Mouse (Mus musculus): ENCODE data around the gene Nat8. TPM values are rescaled to one million over a fixed set of nuclear protein-coding genes. Genes with fewer than 3 reads are reported as not detected.
"Not testable (repeated sequence)": the region's sequence is repeated elsewhere in the genome, so short reads cannot be mapped to it uniquely, and the experiment has no call there.

The Nat8 gene
- polyA plus RNA-seq, 1 experiment from 2014 or later: not detected

GRCm38 (mm10) chr6:85825886-85826285 lies 6.0 kb downstream of the Nat8 start:
- Histone ChIP-seq H3K27me3 (ENCODE audit: insufficient read depth, low read length) (no peaks in the 10 kb centered on the region), H3K4me3 (ENCODE audit: low read depth, low read length) (no peak overlapping the region), H3K9ac (replicated peaks) (no peak overlapping the region), H3K4me1 (ENCODE audit: insufficient read depth) (no peaks in the 10 kb centered on the region), H3K27ac (ENCODE audit: low read depth) (no peak overlapping the region), H3K36me3 (replicated peaks; ENCODE audit: insufficient read depth, low read length) (no peaks in the 10 kb centered on the region), H3K9me3 (ENCODE audit: low read length) (no peaks in the 10 kb centered on the region), H3K4me2 (ENCODE audit: low read depth, low read length) (no peak overlapping the region)
- WGBS (ENCODE audit: insufficient replicate concordance): 64% methylated on average over 2 of the region's 2 CpGs
- no peak for ATAC-seq
- DNase-seq: no peak
- TF ChIP-seq CTCF (IDR thresholded peaks at IDR 0.05; ENCODE audit: low read depth): no peak
- TF ChIP-seq EP300 (IDR thresholded peaks at IDR 0.05; ENCODE audit: low read depth): no peak

GRCm38 (mm10) chr6:85823382-85824090 lies 8.3 kb downstream of the Nat8 start:
- no peaks in the 10 kb centered on the region for H3K36me3 ChIP-seq (replicated peaks; ENCODE audit: insufficient read depth, low read length)
- no peak overlapping the region for H3K9ac ChIP-seq (replicated peaks)
- 80% methylated on average over 1 of the region's 1 CpGs for WGBS (ENCODE audit: insufficient replicate concordance)
- no peak overlapping the region for H3K4me3 ChIP-seq (ENCODE audit: low read depth, low read length)
- DNase-seq (no peak), ATAC-seq (no peak)
- H3K4me1 ChIP-seq (ENCODE audit: insufficient read depth): no peaks in the 10 kb centered on the region
- TF ChIP-seq EP300 (IDR thresholded peaks at IDR 0.05; ENCODE audit: low read depth) (no peak), CTCF (IDR thresholded peaks at IDR 0.05; ENCODE audit: low read depth) (no peak)
- no peaks in the 10 kb centered on the region for H3K27me3 ChIP-seq (ENCODE audit: insufficient read depth, low read length)
- no peaks in the 10 kb centered on the region for H3K9me3 ChIP-seq (ENCODE audit: low read length)
- no peak overlapping the region for H3K27ac ChIP-seq (ENCODE audit: low read depth)
- H3K4me2 ChIP-seq (ENCODE audit: low read depth, low read length): no peak overlapping the region

GRCm38 (mm10) chr6:85822286-85822685 lies 9.6 kb downstream of the Nat8 start:
- DNase-seq (no peak), ATAC-seq (no peak)
- no peak overlapping the region for H3K4me3 ChIP-seq (ENCODE audit: low read depth, low read length)
- H3K9ac ChIP-seq (replicated peaks): no peak overlapping the region
- WGBS (ENCODE audit: insufficient replicate concordance): 72% methylated on average over 4 of the region's 4 CpGs
- H3K36me3 ChIP-seq (replicated peaks; ENCODE audit: insufficient read depth, low read length): no peaks in the 10 kb centered on the region
- H3K27ac ChIP-seq (ENCODE audit: low read depth): no peak overlapping the region
- TF ChIP-seq EP300 (IDR thresholded peaks at IDR 0.05; ENCODE audit: low read depth) (no peak), CTCF (IDR thresholded peaks at IDR 0.05; ENCODE audit: low read depth) (no peak)
- H3K9me3 ChIP-seq (ENCODE audit: low read length): no peaks in the 10 kb centered on the region
- no peaks in the 10 kb centered on the region for H3K27me3 ChIP-seq (ENCODE audit: insufficient read depth, low read length)
- no peaks in the 10 kb centered on the region for H3K4me1 ChIP-seq (ENCODE audit: insufficient read depth)
- no peak overlapping the region for H3K4me2 ChIP-seq (ENCODE audit: low read depth, low read length)

GRCm38 (mm10) chr6:85820837-85821236 lies 11.0 kb downstream of the Nat8 start, which contains the start of the genes Nat8f6 and Nat8f5:
Nat8f6 (minus strand) TSS chr6:85820954.
Nat8f5 (minus strand) TSS chr6:85820972.
- 64% methylated on average over 5 of the region's 5 CpGs for WGBS (ENCODE audit: insufficient replicate concordance)
- H3K4me1 ChIP-seq (ENCODE audit: insufficient read depth): no peaks in the 10 kb centered on the region
- no peak for ATAC-seq
- no peaks in the 10 kb centered on the region for H3K36me3 ChIP-seq (replicated peaks; ENCODE audit: insufficient read depth, low read length)
- no peak within 1 kb of the TSS for H3K4me2 ChIP-seq (ENCODE audit: low read depth, low read length)
- TF ChIP-seq CTCF (IDR thresholded peaks at IDR 0.05; ENCODE audit: low read depth) (no peak), EP300 (IDR thresholded peaks at IDR 0.05; ENCODE audit: low read depth) (no peak)
- H3K27ac ChIP-seq (ENCODE audit: low read depth): no peak within 1 kb of the TSS
- no peak within 1 kb of the TSS for H3K4me3 ChIP-seq (ENCODE audit: low read depth, low read length)
- H3K9me3 ChIP-seq (ENCODE audit: low read length): no peaks in the 10 kb centered on the region
- no peak within 1 kb of the TSS for H3K9ac ChIP-seq (replicated peaks)
- no peaks in the 10 kb centered on the region for H3K27me3 ChIP-seq (ENCODE audit: insufficient read depth, low read length)
- DNase-seq: no peak

GRCm38 (mm10) chr6:85818338-85818737 lies 13.5 kb downstream of the Nat8 start:
- DNase-seq: no peak
- Histone ChIP-seq H3K4me2 (ENCODE audit: low read depth, low read length) (no peak overlapping the region), H3K9me3 (ENCODE audit: low read length) (no peaks in the 10 kb centered on the region), H3K27ac (ENCODE audit: low read depth) (no peak overlapping the region), H3K4me1 (ENCODE audit: insufficient read depth) (no peaks in the 10 kb centered on the region), H3K4me3 (ENCODE audit: low read depth, low read length) (no peak overlapping the region), H3K27me3 (ENCODE audit: insufficient read depth, low read length) (no peaks in the 10 kb centered on the region), H3K36me3 (replicated peaks; ENCODE audit: insufficient read depth, low read length) (no peaks in the 10 kb centered on the region), H3K9ac (replicated peaks) (no peak overlapping the region)
- WGBS (ENCODE audit: insufficient replicate concordance): 59% methylated on average over 1 of the region's 1 CpGs
- TF ChIP-seq EP300 (IDR thresholded peaks at IDR 0.05; ENCODE audit: low read depth) (no peak), CTCF (IDR thresholded peaks at IDR 0.05; ENCODE audit: low read depth) (no peak)
- no peak for ATAC-seq

- ATAC-seq (no peak), DNase-seq (no peak)
- 76% methylated on average over 2 of the region's 2 CpGs for WGBS (ENCODE audit: insufficient replicate concordance)
- Histone ChIP-seq H3K4me2 (ENCODE audit: low read depth, low read length) (no peak overlapping the region), H3K9ac (replicated peaks) (no peak overlapping the region), H3K27me3 (ENCODE audit: insufficient read depth, low read length) (no peaks in the 10 kb centered on the region), H3K36me3 (replicated peaks; ENCODE audit: insufficient read depth, low read length) (no peaks in the 10 kb centered on the region), H3K4me1 (ENCODE audit: insufficient read depth) (no peaks in the 10 kb centered on the region), H3K27ac (ENCODE audit: low read depth) (no peak overlapping the region), H3K4me3 (ENCODE audit: low read depth, low read length) (no peak overlapping the region), H3K9me3 (ENCODE audit: low read length) (no peaks in the 10 kb centered on the region)
- no peak for TF ChIP-seq CTCF (IDR thresholded peaks at IDR 0.05; ENCODE audit: low read depth)
- no peak for TF ChIP-seq EP300 (IDR thresholded peaks at IDR 0.05; ENCODE audit: low read depth)
These were observed 18.5 kb downstream of the Nat8 start for GRCm38 (mm10) chr6:85813339-85813738.

GRCm38 (mm10) chr6:85810942-85811537 lies 20.8 kb downstream of the Nat8 start:
- not testable (repeated sequence) for H3K27ac ChIP-seq (ENCODE audit: low read depth); H3K27me3 ChIP-seq (ENCODE audit: insufficient read depth, low read length); H3K4me1 ChIP-seq (ENCODE audit: insufficient read depth); H3K36me3 ChIP-seq (replicated peaks; ENCODE audit: insufficient read depth, low read length); H3K4me2 ChIP-seq (ENCODE audit: low read depth, low read length); H3K4me3 ChIP-seq (ENCODE audit: low read depth, low read length); H3K9ac ChIP-seq (replicated peaks); DNase-seq; ATAC-seq; H3K9me3 ChIP-seq (ENCODE audit: low read length)
- 53% methylated on average over 3 of the region's 3 CpGs for WGBS (ENCODE audit: insufficient replicate concordance)

GRCm38 (mm10) chr6:85810514-85810913 lies 21.4 kb downstream of the Nat8 start:
- not testable (repeated sequence) for ATAC-seq; H3K4me3 ChIP-seq (ENCODE audit: low read depth, low read length); H3K9ac ChIP-seq (replicated peaks); H3K27me3 ChIP-seq (ENCODE audit: insufficient read depth, low read length); H3K4me2 ChIP-seq (ENCODE audit: low read depth, low read length); H3K36me3 ChIP-seq (replicated peaks; ENCODE audit: insufficient read depth, low read length); H3K27ac ChIP-seq (ENCODE audit: low read depth); H3K4me1 ChIP-seq (ENCODE audit: insufficient read depth); H3K9me3 ChIP-seq (ENCODE audit: low read length); DNase-seq
- 72% methylated on average over 2 of the region's 3 CpGs for WGBS (ENCODE audit: insufficient replicate concordance)

GRCm38 (mm10) chr6:85809784-85810183 lies 22.1 kb downstream of the Nat8 start:
- WGBS (ENCODE audit: insufficient replicate concordance): 66% methylated on average over 2 of the region's 3 CpGs
- not testable (repeated sequence) for ATAC-seq; H3K27ac ChIP-seq (ENCODE audit: low read depth); DNase-seq; H3K9me3 ChIP-seq (ENCODE audit: low read length); H3K36me3 ChIP-seq (replicated peaks; ENCODE audit: insufficient read depth, low read length); H3K4me3 ChIP-seq (ENCODE audit: low read depth, low read length); H3K4me2 ChIP-seq (ENCODE audit: low read depth, low read length); H3K4me1 ChIP-seq (ENCODE audit: insufficient read depth); H3K9ac ChIP-seq (replicated peaks); H3K27me3 ChIP-seq (ENCODE audit: insufficient read depth, low read length)
